Mouse (Mus musculus) liver, embryonic 14.5 days (tissue): ENCODE results near the gene Lypd5. TPM values are rescaled to one million over a fixed set of nuclear protein-coding genes. Genes with fewer than 3 reads are reported as not detected.

Source experiments
- ATAC-seq: fragments of 200-750 bp; cut with Nextera tagmentation; 2 replicates; pipeline ENCODE4 v1.8.0; 2017; ENCODE audit warnings: moderate number of reproducible peaks, mild to moderate bottlenecking, moderate library complexity; ENCODE audit not compliant: insufficient read depth
- DNase-seq, 3 experiments: peaks; one replicate each; pipeline ENCODE4 v3.0.0-alpha.2; 2012 to 2013; ENCODE audit warnings: low read depth in 3 of 3, low spot score in 3 of 3
- H3K27ac ChIP-seq: fragments of 300-500 bp; sonication (generic); 2 replicates; pipeline ENCODE4 v1.5.1; 2014; ENCODE audit warnings: moderate library complexity, mild to moderate bottlenecking, control low read depth, inconsistent platforms
- H3K27me3 ChIP-seq: fragments of 300-500 bp; sonication (generic); 2 replicates; pipeline ENCODE4 v1.6.1; 2014; ENCODE audit warnings: mild to moderate bottlenecking, low read length, moderate library complexity; ENCODE audit not compliant: control insufficient read depth, insufficient read depth
- H3K36me3 ChIP-seq: fragments of 300-500 bp; sonication (generic); replicated peaks from 2 replicates; pipeline ENCODE4 v1.6.1; 2014; ENCODE audit warnings: low read depth; ENCODE audit not compliant: control insufficient read depth, insufficient read depth
- H3K4me1 ChIP-seq, 2 experiments: fragments of 200-500 bp in 1 of 2; fragments of 300-500 bp in 1 of 2; sonication (generic) in 1 of 2; replicated peaks; 2 replicates each; pipeline ENCODE4 v1.6.1; 2012 to 2014; ENCODE audit warnings: antibody characterized with exemption in 1 of 2, inconsistent platforms in 1 of 2, low read length in 1 of 2; ENCODE audit not compliant: control insufficient read depth in 2 of 2, insufficient read depth in 2 of 2
- H3K4me2 ChIP-seq: fragments of 300-500 bp; sonication (generic); 2 replicates; pipeline ENCODE4 v1.6.1; 2014; ENCODE audit warnings: low read depth, mild to moderate bottlenecking, control low read depth, moderate library complexity
- H3K4me3 ChIP-seq, 2 experiments: fragments of 200-500 bp in 1 of 2; fragments of 300-500 bp in 1 of 2; sonication (generic) in 1 of 2; 2 replicates each; pipeline ENCODE4 v1.5.1; 2012 to 2014; ENCODE audit warnings: low read depth in 2 of 2, low read length in 2 of 2, mild to moderate bottlenecking in 2 of 2, control low read depth in 1 of 2, inconsistent platforms in 1 of 2, moderate library complexity in 1 of 2; ENCODE audit not compliant: insufficient read depth in 1 of 2
- H3K9ac ChIP-seq: fragments of 300-500 bp; sonication (generic); replicated peaks from 2 replicates; pipeline ENCODE4 v1.6.1; 2014; ENCODE audit warnings: mild to moderate bottlenecking, control low read depth, moderate library complexity
- H3K9me3 ChIP-seq: fragments of 300-500 bp; sonication (generic); 2 replicates; pipeline ENCODE4 v1.6.1; 2016; ENCODE audit warnings: low read length, mixed read lengths; ENCODE audit not compliant: control insufficient read depth
- CTCF ChIP-seq: IDR thresholded peaks from 2 replicates; pipeline ENCODE4 v1.5.1; 2016; ENCODE audit warnings: antibody characterized with exemption, low read depth, control low read depth
- EP300 ChIP-seq: IDR thresholded peaks from 2 replicates; pipeline ENCODE4 v1.6.1; 2016; ENCODE audit warnings: antibody characterized with exemption, low read depth
- WGBS: fragments of 180-500 bp; shearing (Covaris S2); extraction: QIAGEN DNeasy Blood & Tissue Kit; methylation state at CpG from one replicate; pipeline ENCODE4 v1.1.7; 2014; ENCODE audit not compliant: insufficient replicate concordance; 5-methylcytosine and 5-hydroxymethylcytosine counted together
- polyA plus RNA-seq, 2 experiments: library from polyadenylated mRNA; depleted of rRNA in 1 of 2; stranded (reverse) in 1 of 2; unstranded in 1 of 2; fragments of >200 nt; fragmentation: Nextera tagmentation in 1 of 2; extraction: Ambion mirVana in 1 of 2; gene quantifications; 2 replicates each; pipeline versions ENCODE4 v1.2.1 to v1.2.3; 2012 to 2014

Lypd5 gene
- polyA plus RNA-seq (2012; rRNA removed) (not detected in 2 replicates), polyA plus RNA-seq (2014; fragmentation: Nextera tagmentation; extraction: Ambion mirVana) (not detected in 2 replicates)

- Histone ChIP-seq H3K27me3 (no peaks in the 10 kb centered on the region), H3K9me3 (no peaks in the 10 kb centered on the region), H3K27ac (no peak within 1 kb of the TSS), H3K4me2 (no peak within 1 kb of the TSS), H3K4me1 (no peaks in the 10 kb centered on the region), H3K36me3 (no peaks in the 10 kb centered on the region), H3K9ac (no peak within 1 kb of the TSS), H3K4me3 (no peak within 1 kb of the TSS)
- DNase-seq (no peak), ATAC-seq (no peak)
- TF ChIP-seq EP300: no peak
- no peak for TF ChIP-seq CTCF
- 30% methylated on average over 6 of the region's 6 CpGs for whole genome bisulfite sequencing
Measured at GRCm38 (mm10) chr7:24348896-24349295, at the start of gene Lypd5. Lypd5 (plus strand) TSS chr7:24349196.

GRCm38 (mm10) chr7:24299823-24300481, 49.0 kb upstream of the Lypd5 start:
- WGBS: 2% methylated on average over 18 of the region's 18 CpGs
- Histone ChIP-seq H3K4me2 (peak overlapping the region; percentile 82), H3K9ac (peak overlapping the region; percentile 42), H3K4me1 (peaks cover 6% of the 10 kb centered on the region in 2 experiments), H3K9me3 (no peaks in the 10 kb centered on the region), H3K4me3 (peak overlapping the region; percentile 56 to 63), H3K27ac (no peak overlapping the region), H3K27me3 (no peaks in the 10 kb centered on the region), H3K36me3 (no peaks in the 10 kb centered on the region)
- peak; percentile 19; the same call in 1 of the 2 replicates for ATAC-seq
- DNase-seq: no peak
- no peak for TF ChIP-seq CTCF
- no peak for TF ChIP-seq EP300

- 2% methylated on average over 13 of the region's 13 CpGs for WGBS
- peak within 1 kb of the TSS; percentile 82 for H3K4me2 ChIP-seq
- H3K4me1 ChIP-seq: peaks cover 6% of the 10 kb centered on the region in 2 experiments
- no peaks in the 10 kb centered on the region for H3K36me3 ChIP-seq
- DNase-seq (peak in 1 of 3 experiments; percentile 53), ATAC-seq (peak; percentile 66)
- H3K9ac ChIP-seq: peak within 1 kb of the TSS; percentile 5
- H3K27me3 ChIP-seq: no peaks in the 10 kb centered on the region
- no peak within 1 kb of the TSS for H3K27ac ChIP-seq
- H3K9me3 ChIP-seq: no peaks in the 10 kb centered on the region
- TF ChIP-seq CTCF (no peak), EP300 (no peak)
- peak within 1 kb of the TSS; percentile 42 to 63; a peak in 3 of 4 replicates for H3K4me3 ChIP-seq
Measured at GRCm38 (mm10) chr7:24300771-24301282, 48.2 kb upstream of the Lypd5 start, which contains the start of gene Zfp61. Zfp61 (minus strand) TSS chr7:24301232.

GRCm38 (mm10) chr7:24315726-24316566, 33.0 kb upstream of the Lypd5 start:
- ATAC-seq: peak; percentile 64
- no peak for TF ChIP-seq CTCF
- no peak for TF ChIP-seq EP300
- no peaks in the 10 kb centered on the region for H3K9me3 ChIP-seq
- WGBS: 25% methylated on average over 29 of the region's 29 CpGs
- no peak overlapping the region for H3K27ac ChIP-seq
- H3K4me3 ChIP-seq: peak overlapping the region; percentile 54 to 61
- H3K27me3 ChIP-seq: no peaks in the 10 kb centered on the region
- no peaks in the 10 kb centered on the region for H3K36me3 ChIP-seq
- DNase-seq: no peak
- peak overlapping the region; percentile 63 for H3K9ac ChIP-seq
- peak overlapping the region; percentile 74 for H3K4me2 ChIP-seq
- H3K4me1 ChIP-seq: peaks cover 0 to 9% of the 10 kb centered on the region in 2 experiments; a peak in 2 of 4 replicates
